Mouse (Mus musculus): ENCODE results near the gene Cdkl4. TPM values are rescaled to one million over a fixed set of nuclear protein-coding genes. Genes with fewer than 3 reads are reported as not detected.

Gene Cdkl4
- polyA plus RNA-seq, 1 experiment, result 2.4 TPM

DNA sequence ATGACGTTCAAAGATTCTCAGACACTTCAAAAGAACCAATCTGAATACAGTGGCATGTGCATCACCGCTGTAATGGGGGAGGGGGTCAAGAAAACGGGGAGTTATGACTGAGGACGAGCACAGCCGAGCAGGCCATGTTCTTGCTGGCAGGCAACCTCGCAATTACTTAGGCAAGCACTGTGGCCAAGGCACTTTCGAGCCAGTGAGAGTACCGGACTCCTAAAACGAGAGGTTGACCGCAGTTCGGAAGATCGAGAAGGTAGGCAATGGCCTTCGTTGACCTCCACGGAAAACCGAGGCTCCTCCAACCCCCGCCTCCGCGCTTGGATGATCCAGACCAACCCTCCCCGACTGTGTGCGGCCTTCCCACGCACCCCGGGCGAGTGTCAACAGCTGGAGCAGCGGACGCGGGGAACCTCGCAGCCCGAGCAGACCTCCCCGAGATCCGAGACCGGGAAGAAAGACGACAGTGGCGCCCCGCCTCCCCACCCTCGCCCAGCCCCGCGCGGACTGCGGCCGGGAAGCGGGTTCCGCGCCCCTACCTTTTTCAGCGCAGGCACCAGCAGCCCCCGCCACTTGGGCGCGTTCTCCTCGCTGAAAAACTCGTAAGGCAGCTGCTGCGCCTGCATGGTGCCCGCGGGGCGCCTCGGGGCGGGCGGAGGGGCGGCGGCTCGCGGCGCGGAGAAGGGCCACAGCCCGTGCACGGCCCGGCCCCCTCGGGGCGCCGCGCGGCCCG, 98.2 kb downstream of the Cdkl4 start:
- DNase-seq, result peak; percentile 63
- TF ChIP-seq CTCF (IDR thresholded peaks at IDR 0.05; ENCODE audit: insufficient read depth, low read length) (no peak), POLR2A (IDR thresholded peaks at IDR 0.05; ENCODE audit: borderline replicate concordance, extremely low read depth, low read depth, low read length) (no peak)
- Histone ChIP-seq H3K4me1 (ENCODE audit: control insufficient read depth, insufficient read depth, low read length) (peaks cover 10% of the 10 kb centered on the region), H3K4me3 (replicated peaks; ENCODE audit: extremely low read depth, low read depth, low read length) (peak overlapping the region; percentile 97)
- under 1% methylated on average over 71 of the region's 71 CpGs for WGBS

DNA sequence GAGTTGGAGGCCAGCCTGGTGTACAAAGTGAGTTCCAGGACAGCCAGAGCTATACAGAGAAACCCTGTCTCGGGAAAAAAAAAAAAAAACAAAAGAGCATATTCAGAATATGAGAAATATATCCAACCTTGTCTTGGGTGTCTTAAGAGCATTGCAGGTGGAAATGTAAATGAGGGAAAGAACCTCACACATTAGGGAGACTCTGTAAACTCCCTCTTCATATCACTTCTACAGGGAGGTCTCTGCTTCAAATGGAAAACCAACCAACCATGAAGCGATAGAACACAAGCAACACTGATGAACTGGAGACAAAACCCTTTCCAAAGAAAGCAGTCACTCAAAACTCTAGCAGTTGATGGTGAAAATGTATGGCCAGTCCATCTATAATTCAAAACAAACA, 99.9 kb downstream of the Cdkl4 start:
- no peak for DNase-seq
- no peak overlapping the region for H3K4me3 ChIP-seq (replicated peaks; ENCODE audit: extremely low read depth, low read depth, low read length)
- TF ChIP-seq POLR2A (IDR thresholded peaks at IDR 0.05; ENCODE audit: borderline replicate concordance, extremely low read depth, low read depth, low read length) (no peak), CTCF (IDR thresholded peaks at IDR 0.05; ENCODE audit: insufficient read depth, low read length) (no peak)
- H3K4me1 ChIP-seq (ENCODE audit: control insufficient read depth, insufficient read depth, low read length), result peaks cover 12% of the 10 kb centered on the region
- 83% methylated on average over 2 of the region's 2 CpGs for WGBS

DNA sequence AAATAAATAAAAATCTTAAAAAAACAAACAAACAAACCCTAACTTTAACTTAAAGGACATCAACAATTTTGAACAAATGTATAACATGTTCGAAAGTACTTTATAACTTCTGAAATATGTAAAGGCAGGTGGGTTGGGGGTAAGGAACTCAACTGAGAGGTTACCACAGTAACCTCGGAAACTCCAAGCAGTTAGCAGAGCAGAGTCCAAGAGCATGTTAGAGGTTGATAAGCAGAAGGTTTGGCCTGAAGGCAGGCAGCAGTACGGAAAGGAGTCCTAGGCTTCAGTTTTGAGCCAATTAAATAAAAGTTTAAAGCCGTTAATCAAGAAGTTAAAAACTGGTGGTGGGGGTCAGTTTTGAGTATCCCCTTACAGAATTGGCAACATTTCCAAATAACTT, 101.1 kb downstream of the Cdkl4 start:
- H3K4me1 ChIP-seq (ENCODE audit: control insufficient read depth, insufficient read depth, low read length), result peaks cover 7% of the 10 kb centered on the region
- no peak for TF ChIP-seq POLR2A (IDR thresholded peaks at IDR 0.05; ENCODE audit: borderline replicate concordance, extremely low read depth, low read depth, low read length)
- no peak for TF ChIP-seq CTCF (IDR thresholded peaks at IDR 0.05; ENCODE audit: insufficient read depth, low read length)
- no peak for DNase-seq
- WGBS, result 87% methylated on average over 4 of the region's 4 CpGs
- no peak overlapping the region for H3K4me3 ChIP-seq (replicated peaks; ENCODE audit: extremely low read depth, low read depth, low read length)

Other genes with a start within 250 kb of the Cdkl4 start
- 0.79 TPM in 1 of 2 replicates, not detected in the other for gene Gm10190, start 204.3 kb downstream of the Cdkl4 start, polyA plus RNA-seq (2012; rRNA removed)
- gene Sos1, start 97.4 kb downstream of the Cdkl4 start, polyA plus RNA-seq (2012; rRNA removed), result 2.5 and 2.9 TPM in 2 replicates
- 38.0 and 49.1 TPM in 2 replicates for gene Map4k3, start 150.7 kb upstream of the Cdkl4 start, polyA plus RNA-seq (2012; rRNA removed)